Mouse (Mus musculus) erythroblast, adult 5-6 weeks (primary cell): ENCODE data around the gene Csrnp3. TPM values are rescaled to one million over a fixed set of nuclear protein-coding genes. Genes with fewer than 3 reads are reported as not detected.

Experiments
- ATAC-seq: replicated peaks from 2 replicates; pipeline ENCODE4 v1.8.0; 2016; ENCODE audit warnings: moderate number of reproducible peaks, mild to moderate bottlenecking, moderate TSS enrichment, inconsistent platforms; ENCODE audit not compliant: poor library complexity, low FRiP score, severe bottlenecking
- total RNA-seq, 2 experiments: library from RNA; stranded (forward) in 1 of 2; stranded (reverse) in 1 of 2; fragments of 150-400 nt in 1 of 2; fragments of 200-764, 138-1000 nt in 1 of 2; gene quantifications; 2 replicates each; pipeline versions ENCODE4 v1.2.3 to v1.2.4; 2015 to 2017; ENCODE audit warnings: low replicate concordance in 2 of 2

The Csrnp3 gene
- total RNA-seq, 2 experiments from 2014 or later = not detected

GRCm38 (mm10) chr2:65931841-65932311 lies 86.3 kb downstream of the Csrnp3 start:
- ATAC-seq = no peak

DNA sequence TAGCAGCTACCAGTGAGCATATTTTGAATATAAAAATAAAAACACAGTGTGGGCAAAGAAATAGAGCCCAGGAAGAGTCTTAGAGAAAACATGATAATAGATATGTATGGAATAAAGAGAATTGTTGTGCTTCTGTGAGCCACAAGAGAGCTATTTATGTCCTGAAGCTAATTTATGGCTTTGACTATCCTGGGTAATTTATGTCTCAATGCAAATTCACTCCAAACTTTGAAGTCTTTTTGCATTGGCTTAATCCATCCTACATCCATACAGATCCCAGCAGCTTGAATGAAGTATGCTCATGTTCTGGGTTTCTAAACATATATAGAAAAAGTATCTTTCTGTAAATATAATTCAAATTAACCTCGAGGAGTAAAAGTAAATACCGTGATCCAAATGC lies 88.5 kb downstream of the Csrnp3 start:
- no peak for ATAC-seq

DNA sequence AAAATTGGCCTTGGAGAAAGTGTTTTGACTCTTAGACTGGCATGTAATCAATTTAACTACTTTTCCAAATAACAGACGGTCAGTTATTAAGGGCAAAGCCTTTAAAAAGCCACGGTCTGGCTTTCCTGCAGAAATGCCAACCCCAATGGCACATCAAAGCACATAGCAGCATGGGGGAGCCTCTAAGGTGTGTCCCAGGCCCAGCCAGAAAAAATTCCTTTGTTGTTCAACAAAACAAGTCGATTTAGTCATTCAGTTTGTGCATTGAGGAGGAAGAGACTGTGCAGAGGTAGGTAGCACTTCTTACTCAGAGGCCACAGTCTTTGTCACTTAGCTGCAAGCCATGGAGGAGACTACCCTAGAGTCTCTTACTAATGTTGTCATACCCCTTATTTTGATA lies 93.3 kb downstream of the Csrnp3 start:
- ATAC-seq = no peak

DNA sequence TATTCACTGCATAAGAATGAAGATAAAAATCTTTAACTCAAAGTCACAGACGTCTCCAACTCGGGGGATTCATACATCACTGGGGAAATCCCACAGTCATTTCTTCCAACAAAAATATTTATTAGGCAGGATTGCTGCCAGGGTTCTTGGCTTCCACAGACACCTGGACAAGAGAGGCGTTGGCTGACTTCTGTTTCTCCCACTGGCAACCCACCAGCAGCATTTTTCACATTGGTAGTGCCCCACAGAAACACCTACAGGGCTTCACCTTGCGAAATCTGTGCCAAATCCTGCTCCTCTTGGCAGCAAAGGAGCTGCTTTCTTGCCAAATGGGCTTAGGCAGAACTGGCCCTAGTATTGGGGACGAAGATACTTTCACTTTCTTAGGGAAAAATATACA lies 94.8 kb downstream of the Csrnp3 start:
- no peak for ATAC-seq

DNA sequence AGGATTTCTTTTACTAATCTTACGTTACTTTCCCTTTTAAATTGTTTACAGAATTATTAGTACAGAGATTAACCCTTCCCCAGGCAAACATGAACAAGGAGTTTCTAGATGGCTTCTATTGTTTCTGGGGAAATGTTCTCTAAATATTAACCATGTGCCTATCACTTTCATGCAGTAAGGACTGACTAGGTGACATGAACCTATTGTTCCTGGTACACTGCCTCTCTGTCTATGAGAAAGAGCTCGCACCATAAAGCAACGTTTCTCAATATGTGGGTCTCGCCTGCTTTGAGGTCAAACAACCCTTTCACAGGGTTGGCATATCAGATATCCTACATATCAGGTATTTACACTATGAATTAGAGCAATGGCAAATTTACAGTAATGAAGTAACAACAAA lies 96.8 kb downstream of the Csrnp3 start:
- ATAC-seq = no peak

DNA sequence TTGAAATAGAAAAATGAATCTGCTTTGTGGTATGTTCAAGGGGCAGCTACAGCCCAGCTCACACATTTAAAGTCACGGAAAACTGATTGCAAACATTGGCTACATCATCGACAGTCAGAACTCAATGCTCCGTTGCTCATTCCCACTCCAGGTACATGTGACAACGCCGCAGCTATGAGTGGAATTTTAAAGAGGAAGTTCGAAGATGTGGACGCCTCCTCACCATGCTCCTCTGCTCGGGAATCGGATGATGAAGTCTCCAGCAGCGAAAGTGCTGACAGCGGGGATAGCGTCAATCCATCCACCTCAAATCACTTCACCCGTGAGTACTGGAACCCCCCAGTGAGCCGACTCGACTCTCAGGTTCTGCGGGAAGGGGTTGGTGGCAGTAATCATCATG lies 103.2 kb downstream of the Csrnp3 start:
- ATAC-seq = no peak

GRCm38 (mm10) chr2:65953726-65954340 lies 108.3 kb downstream of the Csrnp3 start:
- no peak for ATAC-seq

- no peak for ATAC-seq
Measured at GRCm38 (mm10) chr2:65955804-65956203, 110.2 kb downstream of the Csrnp3 start.

GRCm38 (mm10) chr2:65956727-65957126 lies 111.2 kb downstream of the Csrnp3 start:
- ATAC-seq = no peak

- ATAC-seq = no peak
Measured at GRCm38 (mm10) chr2:65963420-65963819, 117.9 kb downstream of the Csrnp3 start.

DNA sequence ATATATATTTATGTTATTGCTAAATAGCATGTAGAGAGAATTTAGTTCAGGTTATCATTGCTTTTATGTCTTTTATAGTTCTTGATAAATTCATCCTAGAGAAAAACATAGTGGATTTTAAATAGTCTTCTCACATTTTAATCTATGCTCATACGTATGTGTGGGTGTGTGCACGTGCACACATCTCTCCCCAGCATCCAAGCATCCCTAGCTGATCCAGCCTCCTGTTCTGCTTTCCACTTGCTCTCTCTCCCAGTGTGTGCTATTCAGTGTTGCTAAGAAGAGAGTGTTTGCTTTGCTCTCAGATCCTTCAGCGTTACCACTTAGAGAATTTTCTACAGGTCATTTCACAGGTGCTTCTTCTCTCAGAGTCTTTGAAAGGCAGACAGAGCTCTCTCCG lies 123.2 kb downstream of the Csrnp3 start:
- ATAC-seq = no peak

GRCm38 (mm10) chr2:65973907-65974306 lies 128.3 kb downstream of the Csrnp3 start:
- ATAC-seq = no peak

DNA sequence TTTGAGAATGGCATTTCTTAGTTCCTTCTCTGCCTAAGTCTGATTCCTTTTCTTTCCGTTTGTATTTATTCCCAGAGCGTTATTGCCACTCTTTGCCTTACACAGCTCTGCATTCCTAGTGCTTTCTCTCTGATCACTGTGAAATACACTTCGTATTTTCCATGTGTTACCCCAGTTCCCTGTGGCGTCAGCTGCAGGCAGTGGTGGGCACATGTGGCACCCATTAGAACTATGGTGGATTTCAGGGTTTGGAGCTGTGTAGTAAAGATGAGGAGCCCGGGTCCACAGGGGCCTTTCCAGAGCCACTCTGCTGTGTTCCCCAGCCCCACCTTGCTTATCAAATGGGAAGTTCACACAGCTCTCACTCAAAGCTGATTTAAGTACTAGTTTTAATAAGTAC lies 129.8 kb downstream of the Csrnp3 start:
- ATAC-seq = no peak

GRCm38 (mm10) chr2:65979338-65980053 lies 133.9 kb downstream of the Csrnp3 start:
- no peak for ATAC-seq

DNA sequence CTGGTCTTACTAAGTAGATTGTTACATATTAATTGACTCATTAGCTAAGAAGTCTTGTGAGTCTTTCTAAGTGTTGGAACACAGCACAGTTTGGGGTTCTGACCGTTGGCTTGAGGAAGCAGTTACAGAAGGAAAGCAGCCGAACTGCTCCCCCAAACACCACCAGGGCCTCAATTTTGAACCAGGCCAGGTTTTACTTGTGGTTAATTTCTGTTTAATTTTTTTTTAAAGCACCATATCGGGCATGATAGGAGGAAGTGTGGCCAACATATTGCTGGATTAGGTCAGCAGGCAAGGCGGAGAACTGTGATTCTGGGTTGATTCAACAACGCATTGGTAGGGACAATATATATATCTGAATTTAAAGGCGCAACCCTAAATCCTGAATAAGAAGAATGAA lies 135.9 kb downstream of the Csrnp3 start:
- ATAC-seq = no peak

- no peak for ATAC-seq
Measured at GRCm38 (mm10) chr2:65981965-65982364, 136.4 kb downstream of the Csrnp3 start.

DNA sequence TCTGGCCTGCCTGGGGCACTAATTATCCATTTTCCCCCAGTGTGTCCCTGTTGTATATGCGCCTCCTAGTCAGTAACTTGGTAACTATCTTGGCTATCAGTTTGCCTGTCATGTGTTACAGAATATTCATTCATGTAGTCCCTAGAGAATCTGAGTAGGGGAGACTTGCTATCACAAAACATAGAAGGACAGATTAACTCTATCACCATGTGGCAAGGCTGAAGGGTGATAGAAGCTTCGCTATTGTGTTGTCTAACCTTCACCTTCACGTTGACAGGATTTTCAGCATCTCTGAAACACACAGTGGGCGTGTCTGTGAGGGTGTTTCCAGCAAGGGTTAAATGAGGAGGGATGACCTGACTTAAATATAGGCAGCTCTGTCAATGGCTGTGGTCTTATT lies 140.1 kb downstream of the Csrnp3 start:
- no peak for ATAC-seq

DNA sequence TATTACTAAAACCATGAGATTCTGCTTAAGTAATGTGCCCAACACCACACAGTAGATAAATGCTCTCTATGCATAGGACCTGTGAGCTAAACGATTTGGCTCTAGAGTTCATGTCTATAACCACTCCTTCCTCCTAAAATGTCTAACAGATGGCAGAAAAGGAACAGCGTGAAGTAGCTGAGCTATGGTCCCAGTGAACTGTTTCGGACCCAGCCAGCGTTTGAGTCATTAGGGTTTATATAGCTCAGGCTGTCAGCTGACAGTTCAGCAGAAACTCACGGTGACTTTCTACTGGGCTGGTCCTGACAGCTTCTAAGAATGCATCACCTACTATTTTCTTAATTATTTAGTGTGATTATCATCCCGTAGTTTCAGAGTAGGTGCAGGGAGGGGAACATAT lies 141.5 kb downstream of the Csrnp3 start:
- no peak for ATAC-seq

DNA sequence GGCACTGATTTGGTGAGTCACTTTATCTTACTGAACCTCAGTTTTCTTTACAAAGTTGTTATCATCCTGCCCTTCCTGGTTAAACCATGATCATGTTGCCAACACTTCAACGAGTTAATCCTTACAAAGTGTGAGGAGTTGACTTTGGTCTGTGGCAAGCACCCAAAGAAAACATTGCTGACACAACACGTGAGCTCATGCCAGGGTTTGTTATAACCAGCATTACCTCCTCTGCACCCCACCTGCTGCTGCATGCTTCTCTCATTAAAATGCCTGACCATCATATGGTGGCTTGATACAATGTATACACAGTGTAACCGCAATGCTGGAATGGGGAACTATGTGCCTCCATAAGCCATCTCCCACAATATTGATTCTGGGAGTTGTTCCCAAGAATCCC lies 142.0 kb downstream of the Csrnp3 start:
- no peak for ATAC-seq

GRCm38 (mm10) chr2:65988788-65989187 lies 143.2 kb downstream of the Csrnp3 start:
- no peak for ATAC-seq

DNA sequence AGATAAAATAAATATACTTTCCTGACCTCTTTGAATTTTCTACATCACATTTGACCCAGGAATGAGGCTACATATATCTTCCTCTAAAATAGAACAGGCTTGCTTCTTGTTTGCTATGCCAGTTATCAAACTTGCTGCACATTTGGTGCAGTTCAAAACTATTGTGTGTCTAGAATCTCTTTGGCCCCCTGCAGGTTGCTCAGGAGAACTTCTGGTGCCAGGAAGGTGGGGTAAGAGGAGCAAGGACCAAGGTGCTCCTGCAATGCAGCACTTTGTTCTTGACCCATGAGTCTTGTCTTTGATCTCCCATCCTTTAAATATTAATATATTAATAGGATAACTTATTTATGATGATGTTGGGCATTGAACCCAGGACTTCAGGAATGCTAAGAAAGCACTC lies 144.5 kb downstream of the Csrnp3 start:
- ATAC-seq = no peak

DNA sequence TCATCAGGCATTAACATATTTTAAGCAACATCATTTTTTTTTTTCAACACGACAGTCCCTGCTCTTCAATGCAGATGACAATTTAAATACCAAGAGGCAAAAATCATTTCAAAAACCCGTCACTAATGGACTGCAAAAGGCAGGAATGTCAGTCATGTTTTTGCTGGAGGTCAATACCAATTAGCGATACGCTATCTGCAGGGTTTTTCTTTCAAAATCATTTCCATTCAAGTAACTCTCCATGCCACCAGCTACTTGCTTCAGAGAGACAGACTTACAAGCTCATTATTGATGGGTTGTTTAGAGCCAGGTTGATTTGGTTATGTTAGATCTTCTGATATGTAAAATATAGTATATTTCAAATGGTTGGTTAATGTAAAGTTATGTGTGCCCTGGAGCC lies 145.2 kb downstream of the Csrnp3 start:
- no peak for ATAC-seq
